Mouse (Mus musculus): ENCODE data around the gene Ptpn13. TPM values are rescaled to one million over a fixed set of nuclear protein-coding genes. Genes with fewer than 3 reads are reported as not detected.

Ptpn13 gene
- polyA plus RNA-seq, 1 experiment from 2014 or later, result 14.9 TPM

- H3K9me3 ChIP-seq (ENCODE audit: control insufficient read depth, low read length), result no peaks in the 10 kb centered on the region
- peaks cover 13% of the 10 kb centered on the region for H3K4me1 ChIP-seq (replicated peaks; ENCODE audit: control insufficient read depth, insufficient read depth, low read length)
- no peak overlapping the region for H3K9ac ChIP-seq (ENCODE audit: low read length)
- no peak overlapping the region for H3K4me3 ChIP-seq (ENCODE audit: low read length)
- no peak for ATAC-seq (ENCODE audit: low read depth)
- no peak overlapping the region for H3K27ac ChIP-seq (ENCODE audit: low read length)
- 81% methylated on average over 4 of the region's 4 CpGs for WGBS
- H3K36me3 ChIP-seq (ENCODE audit: control insufficient read depth, insufficient read depth, low read length), result no peaks in the 10 kb centered on the region
- no peak overlapping the region for H3K4me2 ChIP-seq (ENCODE audit: low read depth, low read length)
- no peaks in the 10 kb centered on the region for H3K27me3 ChIP-seq (ENCODE audit: control insufficient read depth, insufficient read depth, low read depth, low read length)
Observed at GRCm38 (mm10) chr5:103515876-103516275, 90.9 kb downstream of the Ptpn13 start.

GRCm38 (mm10) chr5:103516555-103516954, 91.6 kb downstream of the Ptpn13 start:
- no peak overlapping the region for H3K4me2 ChIP-seq (ENCODE audit: low read depth, low read length)
- H3K27ac ChIP-seq (ENCODE audit: low read length), result no peak overlapping the region
- no peak overlapping the region for H3K9ac ChIP-seq (ENCODE audit: low read length)
- no peak for ATAC-seq (ENCODE audit: low read depth)
- H3K4me3 ChIP-seq (ENCODE audit: low read length), result no peak overlapping the region
- no peaks in the 10 kb centered on the region for H3K9me3 ChIP-seq (ENCODE audit: control insufficient read depth, low read length)
- no peaks in the 10 kb centered on the region for H3K27me3 ChIP-seq (ENCODE audit: control insufficient read depth, insufficient read depth, low read depth, low read length)
- no peaks in the 10 kb centered on the region for H3K36me3 ChIP-seq (ENCODE audit: control insufficient read depth, insufficient read depth, low read length)
- H3K4me1 ChIP-seq (replicated peaks; ENCODE audit: control insufficient read depth, insufficient read depth, low read length), result peaks cover 13% of the 10 kb centered on the region

GRCm38 (mm10) chr5:103517641-103518040, 92.6 kb downstream of the Ptpn13 start:
- peaks cover 13% of the 10 kb centered on the region for H3K4me1 ChIP-seq (replicated peaks; ENCODE audit: control insufficient read depth, insufficient read depth, low read length)
- no peaks in the 10 kb centered on the region for H3K36me3 ChIP-seq (ENCODE audit: control insufficient read depth, insufficient read depth, low read length)
- H3K27ac ChIP-seq (ENCODE audit: low read length), result no peak overlapping the region
- WGBS, result 53% methylated on average over 6 of the region's 6 CpGs
- no peaks in the 10 kb centered on the region for H3K9me3 ChIP-seq (ENCODE audit: control insufficient read depth, low read length)
- H3K4me2 ChIP-seq (ENCODE audit: low read depth, low read length), result no peak overlapping the region
- H3K4me3 ChIP-seq (ENCODE audit: low read length), result no peak overlapping the region
- H3K9ac ChIP-seq (ENCODE audit: low read length), result no peak overlapping the region
- ATAC-seq (ENCODE audit: low read depth), result no peak
- H3K27me3 ChIP-seq (ENCODE audit: control insufficient read depth, insufficient read depth, low read depth, low read length), result no peaks in the 10 kb centered on the region

- H3K9me3 ChIP-seq (ENCODE audit: control insufficient read depth, low read length), result no peaks in the 10 kb centered on the region
- no peak overlapping the region for H3K9ac ChIP-seq (ENCODE audit: low read length)
- no peaks in the 10 kb centered on the region for H3K27me3 ChIP-seq (ENCODE audit: control insufficient read depth, insufficient read depth, low read depth, low read length)
- peaks cover 13% of the 10 kb centered on the region for H3K4me1 ChIP-seq (replicated peaks; ENCODE audit: control insufficient read depth, insufficient read depth, low read length)
- no peak overlapping the region for H3K4me2 ChIP-seq (ENCODE audit: low read depth, low read length)
- WGBS, result 50% methylated on average over 14 of the region's 14 CpGs
- no peaks in the 10 kb centered on the region for H3K36me3 ChIP-seq (ENCODE audit: control insufficient read depth, insufficient read depth, low read length)
- H3K27ac ChIP-seq (ENCODE audit: low read length), result no peak overlapping the region
- H3K4me3 ChIP-seq (ENCODE audit: low read length), result no peak overlapping the region
- peak; percentile 53 for ATAC-seq (ENCODE audit: low read depth)
Observed at GRCm38 (mm10) chr5:103518797-103519468, 93.9 kb downstream of the Ptpn13 start.

GRCm38 (mm10) chr5:103522371-103522770, 97.4 kb downstream of the Ptpn13 start:
- Histone ChIP-seq H3K27me3 (ENCODE audit: control insufficient read depth, insufficient read depth, low read depth, low read length) (no peaks in the 10 kb centered on the region), H3K4me2 (ENCODE audit: low read depth, low read length) (no peak overlapping the region), H3K27ac (ENCODE audit: low read length) (no peak overlapping the region), H3K36me3 (ENCODE audit: control insufficient read depth, insufficient read depth, low read length) (peaks cover 3% of the 10 kb centered on the region; the same call in 1 of the 2 replicates), H3K9me3 (ENCODE audit: control insufficient read depth, low read length) (no peaks in the 10 kb centered on the region), H3K9ac (ENCODE audit: low read length) (no peak overlapping the region), H3K4me3 (ENCODE audit: low read length) (no peak overlapping the region), H3K4me1 (replicated peaks; ENCODE audit: control insufficient read depth, insufficient read depth, low read length) (peaks cover 16% of the 10 kb centered on the region)
- 33% methylated on average over 3 of the region's 3 CpGs for WGBS
- ATAC-seq (ENCODE audit: low read depth), result no peak

GRCm38 (mm10) chr5:103526668-103527436, 101.9 kb downstream of the Ptpn13 start:
- Histone ChIP-seq H3K27ac (ENCODE audit: low read length) (no peak overlapping the region), H3K9ac (ENCODE audit: low read length) (no peak overlapping the region), H3K4me3 (ENCODE audit: low read length) (no peak overlapping the region), H3K36me3 (ENCODE audit: control insufficient read depth, insufficient read depth, low read length) (peaks cover 10% of the 10 kb centered on the region), H3K9me3 (ENCODE audit: control insufficient read depth, low read length) (no peaks in the 10 kb centered on the region), H3K4me1 (replicated peaks; ENCODE audit: control insufficient read depth, insufficient read depth, low read length) (peaks cover 2% of the 10 kb centered on the region; the same call in 1 of the 2 replicates), H3K27me3 (ENCODE audit: control insufficient read depth, insufficient read depth, low read depth, low read length) (no peaks in the 10 kb centered on the region), H3K4me2 (ENCODE audit: low read depth, low read length) (no peak overlapping the region)
- no peak for ATAC-seq (ENCODE audit: low read depth)
- 67% methylated on average over 20 of the region's 20 CpGs for WGBS

- Histone ChIP-seq H3K27ac (ENCODE audit: low read length) (no peak overlapping the region), H3K4me3 (ENCODE audit: low read length) (no peak overlapping the region), H3K36me3 (ENCODE audit: control insufficient read depth, insufficient read depth, low read length) (peaks cover 10% of the 10 kb centered on the region), H3K4me1 (replicated peaks; ENCODE audit: control insufficient read depth, insufficient read depth, low read length) (peaks cover 2% of the 10 kb centered on the region; the same call in 1 of the 2 replicates), H3K9ac (ENCODE audit: low read length) (no peak overlapping the region), H3K4me2 (ENCODE audit: low read depth, low read length) (no peak overlapping the region), H3K27me3 (ENCODE audit: control insufficient read depth, insufficient read depth, low read depth, low read length) (no peaks in the 10 kb centered on the region), H3K9me3 (ENCODE audit: control insufficient read depth, low read length) (no peaks in the 10 kb centered on the region)
- WGBS, result 53% methylated on average over 6 of the region's 6 CpGs
- ATAC-seq (ENCODE audit: low read depth), result no peak
Observed at GRCm38 (mm10) chr5:103527437-103527718, 102.4 kb downstream of the Ptpn13 start.

- Histone ChIP-seq H3K9me3 (ENCODE audit: control insufficient read depth, low read length) (no peaks in the 10 kb centered on the region), H3K4me3 (ENCODE audit: low read length) (no peak overlapping the region), H3K4me1 (replicated peaks; ENCODE audit: control insufficient read depth, insufficient read depth, low read length) (no peaks in the 10 kb centered on the region), H3K4me2 (ENCODE audit: low read depth, low read length) (no peak overlapping the region), H3K27ac (ENCODE audit: low read length) (no peak overlapping the region), H3K9ac (ENCODE audit: low read length) (no peak overlapping the region), H3K27me3 (ENCODE audit: control insufficient read depth, insufficient read depth, low read depth, low read length) (no peaks in the 10 kb centered on the region), H3K36me3 (ENCODE audit: control insufficient read depth, insufficient read depth, low read length) (peaks cover 12% of the 10 kb centered on the region)
- 43% methylated on average over 9 of the region's 9 CpGs for WGBS
- no peak for ATAC-seq (ENCODE audit: low read depth)
Observed at GRCm38 (mm10) chr5:103530214-103530613, 105.2 kb downstream of the Ptpn13 start.

GRCm38 (mm10) chr5:103532841-103533390, 107.9 kb downstream of the Ptpn13 start:
- WGBS, result 82% methylated on average over 11 of the region's 11 CpGs
- Histone ChIP-seq H3K36me3 (ENCODE audit: control insufficient read depth, insufficient read depth, low read length) (peaks cover 14% of the 10 kb centered on the region), H3K4me1 (replicated peaks; ENCODE audit: control insufficient read depth, insufficient read depth, low read length) (no peaks in the 10 kb centered on the region), H3K9me3 (ENCODE audit: control insufficient read depth, low read length) (no peaks in the 10 kb centered on the region), H3K4me2 (ENCODE audit: low read depth, low read length) (no peak overlapping the region), H3K9ac (ENCODE audit: low read length) (no peak overlapping the region), H3K27ac (ENCODE audit: low read length) (no peak overlapping the region), H3K27me3 (ENCODE audit: control insufficient read depth, insufficient read depth, low read depth, low read length) (no peaks in the 10 kb centered on the region), H3K4me3 (ENCODE audit: low read length) (no peak overlapping the region)
- ATAC-seq (ENCODE audit: low read depth), result no peak
